Mouse (Mus musculus) forebrain, embryonic 14.5 days (tissue): ENCODE measurements at regions not wholly inside any gene's neighbourhood (a gene's known extent, or its start where the extent isn't known, plus 50 kb on each side); places are given as distances from the start of the nearest gene placed in this dataset.

Source experiments
- ATAC-seq: fragments of 200-750 bp; cut with Nextera tagmentation; 2 replicates; pipeline ENCODE4 v1.8.0; 2017; ENCODE audit warnings: mild to moderate bottlenecking, moderate library complexity
- DNase-seq: peaks from one replicate; pipeline ENCODE4 v3.0.0-alpha.2; 2015; ENCODE audit warnings: low spot score
- H3K27ac ChIP-seq: fragments of 300-500 bp; sonication (generic); 2 replicates; pipeline ENCODE4 v1.5.1; 2014; ENCODE audit warnings: low read depth, mild to moderate bottlenecking, control low read depth, low read length, moderate library complexity
- H3K27me3 ChIP-seq: fragments of 300-500 bp; sonication (generic); replicated peaks from 2 replicates; pipeline ENCODE4 v1.6.1; 2014; ENCODE audit warnings: low read length, control low read depth, mixed read lengths; ENCODE audit not compliant: control insufficient read depth, insufficient read depth
- H3K36me3 ChIP-seq: fragments of 300-500 bp; sonication (generic); 2 replicates; pipeline ENCODE4 v1.6.1; 2014; ENCODE audit warnings: low read length, control low read depth; ENCODE audit not compliant: control insufficient read depth, insufficient read depth
- H3K4me1 ChIP-seq: fragments of 300-500 bp; sonication (generic); 2 replicates; pipeline ENCODE4 v1.6.1; 2014; ENCODE audit warnings: antibody characterized with exemption, low read length, control low read depth; ENCODE audit not compliant: control insufficient read depth, insufficient read depth
- H3K4me2 ChIP-seq: fragments of 300-500 bp; sonication (generic); 2 replicates; pipeline ENCODE4 v1.6.1; 2014; ENCODE audit warnings: mild to moderate bottlenecking, control low read depth, low read length
- H3K4me3 ChIP-seq: fragments of 300-500 bp; sonication (generic); 2 replicates; pipeline ENCODE4 v1.5.1; 2014; ENCODE audit warnings: low read depth, low read length, control low read depth
- H3K9ac ChIP-seq: fragments of 300-500 bp; sonication (generic); 2 replicates; pipeline ENCODE4 v1.6.1; 2014; ENCODE audit warnings: mild to moderate bottlenecking, low read length, control low read depth, moderate library complexity
- H3K9me3 ChIP-seq: fragments of 300-500 bp; sonication (generic); replicated peaks from 2 replicates; pipeline ENCODE4 v1.6.1; 2016; ENCODE audit warnings: low read length, control low read depth, mixed read lengths; ENCODE audit not compliant: control insufficient read depth
- WGBS: fragments of 180-500 bp; shearing (Covaris S2); extraction: QIAGEN DNeasy Blood & Tissue Kit; methylation state at CpG from one replicate; pipeline ENCODE4 v1.1.7; 2014; 5-methylcytosine and 5-hydroxymethylcytosine counted together

GRCm38 (mm10) chr8:26304566-26304965 is 185.2 kb downstream of the Gm45692 start:
- H3K4me3 ChIP-seq = no peak overlapping the region
- DNase-seq (no peak), ATAC-seq (0 out of 2 replicates have a peak, but pooled peaks have one; percentile 23)
- H3K9me3 ChIP-seq = no peaks in the 10 kb centered on the region
- WGBS = 82% methylated on average over 6 of the region's 6 CpGs
- no peaks in the 10 kb centered on the region for H3K27me3 ChIP-seq
- H3K4me2 ChIP-seq = no peak overlapping the region
- no peak overlapping the region for H3K27ac ChIP-seq
- H3K4me1 ChIP-seq = peaks cover 16% of the 10 kb centered on the region
- H3K36me3 ChIP-seq = no peaks in the 10 kb centered on the region
- no peak overlapping the region for H3K9ac ChIP-seq

- DNase-seq (peak; percentile 68), ATAC-seq (peak; percentile 87)
- Histone ChIP-seq H3K27me3 (no peaks in the 10 kb centered on the region), H3K9ac (no peak overlapping the region), H3K36me3 (no peaks in the 10 kb centered on the region), H3K4me2 (no peak overlapping the region), H3K4me1 (peaks cover 11% of the 10 kb centered on the region), H3K9me3 (no peaks in the 10 kb centered on the region), H3K27ac (peak overlapping the region; percentile 41; the same call in 1 of the 2 replicates), H3K4me3 (no peak overlapping the region)
- WGBS = 67% methylated on average over 18 of the region's 18 CpGs
Observed at GRCm38 (mm10) chr8:26305061-26305879, 185.9 kb downstream of the Gm45692 start.

- H3K27me3 ChIP-seq = no peaks in the 10 kb centered on the region
- H3K4me2 ChIP-seq = no peak overlapping the region
- no peak overlapping the region for H3K27ac ChIP-seq
- H3K4me3 ChIP-seq = no peak overlapping the region
- H3K9me3 ChIP-seq = no peaks in the 10 kb centered on the region
- no peaks in the 10 kb centered on the region for H3K36me3 ChIP-seq
- ATAC-seq (no peak), DNase-seq (no peak)
- 87% methylated on average over 15 of the region's 15 CpGs for WGBS
- peaks cover 9% of the 10 kb centered on the region; the same call in 1 of the 2 replicates for H3K4me1 ChIP-seq
- H3K9ac ChIP-seq = no peak overlapping the region
Observed at GRCm38 (mm10) chr8:26308121-26308641, 188.8 kb downstream of the Gm45692 start.

- Histone ChIP-seq H3K9ac (no peak overlapping the region), H3K27ac (no peak overlapping the region), H3K4me1 (peaks cover 8% of the 10 kb centered on the region; the same call in 1 of the 2 replicates), H3K4me3 (no peak overlapping the region), H3K36me3 (no peaks in the 10 kb centered on the region), H3K27me3 (no peaks in the 10 kb centered on the region), H3K9me3 (no peaks in the 10 kb centered on the region), H3K4me2 (no peak overlapping the region)
- no peak for DNase-seq
- WGBS = 84% methylated on average over 6 of the region's 6 CpGs
- ATAC-seq = no peak
Observed at GRCm38 (mm10) chr8:26309764-26310163, 190.4 kb downstream of the Gm45692 start.

GRCm38 (mm10) chr8:26323606-26324350 is 204.4 kb downstream of the Gm45692 start:
- no peak overlapping the region for H3K9ac ChIP-seq
- H3K4me2 ChIP-seq = no peak overlapping the region
- H3K27me3 ChIP-seq = no peaks in the 10 kb centered on the region
- DNase-seq = no peak
- H3K4me1 ChIP-seq = no peaks in the 10 kb centered on the region
- WGBS = 93% methylated on average over 12 of the region's 12 CpGs
- H3K4me3 ChIP-seq = no peak overlapping the region
- no peaks in the 10 kb centered on the region for H3K36me3 ChIP-seq
- ATAC-seq = no peak
- no peak overlapping the region for H3K27ac ChIP-seq
- no peaks in the 10 kb centered on the region for H3K9me3 ChIP-seq

- H3K4me2 ChIP-seq = no peak overlapping the region
- ATAC-seq = no peak
- 76% methylated on average over 3 of the region's 3 CpGs for WGBS
- H3K27me3 ChIP-seq = no peaks in the 10 kb centered on the region
- no peak overlapping the region for H3K4me3 ChIP-seq
- H3K9ac ChIP-seq = no peak overlapping the region
- no peak overlapping the region for H3K27ac ChIP-seq
- no peaks in the 10 kb centered on the region for H3K36me3 ChIP-seq
- no peaks in the 10 kb centered on the region for H3K9me3 ChIP-seq
- no peak for DNase-seq
- H3K4me1 ChIP-seq = no peaks in the 10 kb centered on the region
Observed at GRCm38 (mm10) chr8:26324606-26325005, 205.3 kb downstream of the Gm45692 start.

- 88% methylated on average over 10 of the region's 10 CpGs for WGBS
- no peak for DNase-seq
- Histone ChIP-seq H3K27me3 (no peaks in the 10 kb centered on the region), H3K4me3 (no peak overlapping the region), H3K4me1 (no peaks in the 10 kb centered on the region), H3K9ac (no peak overlapping the region), H3K9me3 (no peaks in the 10 kb centered on the region), H3K27ac (no peak overlapping the region), H3K4me2 (no peak overlapping the region), H3K36me3 (no peaks in the 10 kb centered on the region)
- ATAC-seq = no peak
Observed at GRCm38 (mm10) chr8:26329813-26330212, 210.5 kb downstream of the Gm45692 start.

GRCm38 (mm10) chr8:26336906-26337650 is 217.7 kb downstream of the Gm45692 start:
- Histone ChIP-seq H3K4me3 (no peak overlapping the region), H3K4me1 (no peaks in the 10 kb centered on the region), H3K36me3 (no peaks in the 10 kb centered on the region), H3K9me3 (no peaks in the 10 kb centered on the region), H3K4me2 (no peak overlapping the region), H3K27ac (no peak overlapping the region), H3K27me3 (no peaks in the 10 kb centered on the region), H3K9ac (no peak overlapping the region)
- 91% methylated on average over 5 of the region's 5 CpGs for WGBS
- DNase-seq (no peak), ATAC-seq (no peak)
